Mouse (Mus musculus) cerebellum, postnatal 36 days (tissue): ENCODE measurements at regions not wholly inside any gene's neighbourhood (a gene's known extent, or its start where the extent isn't known, plus 50 kb on each side); places are given as distances from the start of the nearest gene placed in this dataset.

Source experiments
- DNase-seq, 2 experiments: peaks; one replicate each; pipeline ENCODE4 v3.0.0; 2021 to 2022; ENCODE audit warnings: mixed read lengths in 2 of 2

DNA sequence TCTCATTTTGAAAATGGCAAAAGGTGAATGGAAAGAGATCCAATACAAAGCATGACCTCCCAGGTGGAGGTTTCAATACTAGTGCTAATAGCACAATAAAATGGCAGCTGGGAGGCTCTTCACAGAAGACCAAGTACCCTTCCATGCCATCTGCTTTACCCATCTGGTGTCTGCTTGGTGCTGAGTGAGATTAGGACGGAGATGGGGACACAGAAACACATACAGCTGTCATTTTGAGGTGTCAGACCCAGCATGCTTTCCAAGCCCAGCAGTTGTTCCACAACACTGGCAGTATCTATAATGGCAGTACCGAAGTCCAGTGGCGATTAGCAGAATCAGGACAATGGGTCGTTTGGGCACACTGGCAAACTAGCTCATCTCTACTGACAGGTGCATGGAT, 118.9 kb upstream of the 1700064H15Rik start:
- DNase-seq = no peak

DNA sequence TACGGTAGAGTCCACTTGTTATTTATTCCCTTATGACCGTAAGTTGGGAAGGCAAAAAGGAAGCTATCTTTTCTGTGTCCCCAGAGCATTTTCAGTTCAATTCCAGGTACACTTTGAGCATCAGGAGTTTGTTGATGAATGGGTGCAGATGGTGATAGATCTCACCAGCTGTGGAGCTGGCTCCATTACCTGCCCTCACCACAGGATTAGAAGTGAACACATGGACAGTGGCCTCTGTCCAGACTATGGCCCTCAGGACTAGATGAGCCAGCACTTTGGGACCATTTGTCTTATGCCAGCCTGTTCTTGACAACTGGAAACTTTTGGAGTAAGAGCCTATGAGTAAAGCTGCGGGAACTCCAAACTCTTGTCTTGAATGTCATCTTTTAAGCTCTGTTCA, 123.5 kb upstream of the 1700064H15Rik start:
- no peak for DNase-seq

DNA sequence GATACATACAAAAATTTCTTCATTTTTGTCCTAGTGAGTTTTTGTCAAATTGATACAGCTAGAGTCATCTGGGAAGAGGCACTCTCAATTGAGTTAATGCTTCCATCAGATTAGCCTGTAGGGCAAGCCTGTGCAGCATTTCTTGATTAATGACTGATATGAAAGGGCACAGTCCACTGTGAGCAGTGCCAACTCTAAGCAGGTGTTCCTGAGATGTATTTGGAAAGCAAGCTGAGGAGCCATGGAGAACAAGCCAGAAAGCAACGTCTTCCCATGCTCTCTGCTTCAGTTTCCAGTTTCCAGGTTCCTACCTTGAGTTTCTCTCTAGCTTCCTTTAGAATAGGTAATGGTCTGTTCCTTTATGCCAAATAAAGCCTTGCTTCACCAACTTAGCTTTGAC, 125.5 kb upstream of the 1700064H15Rik start:
- no peak for DNase-seq

DNA sequence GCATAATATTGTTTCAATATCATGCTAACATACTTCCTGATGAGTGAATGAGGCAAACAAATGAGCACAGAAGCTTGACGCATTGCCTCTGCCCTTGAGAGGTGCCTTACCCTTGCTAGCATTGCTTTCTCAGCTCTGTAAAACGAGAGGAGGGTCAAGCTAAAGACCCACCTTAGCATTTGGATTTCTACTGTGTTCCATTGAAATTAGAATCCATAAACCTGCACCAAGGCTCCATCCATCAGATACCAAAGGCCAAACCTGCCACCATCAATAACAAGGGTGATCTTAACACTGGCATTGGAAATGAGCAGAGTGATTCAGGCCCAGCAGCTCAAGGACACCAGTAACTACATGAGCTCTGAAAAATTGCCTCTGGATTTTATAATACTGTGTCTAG, 126.2 kb upstream of the 1700064H15Rik start:
- no peak for DNase-seq

DNA sequence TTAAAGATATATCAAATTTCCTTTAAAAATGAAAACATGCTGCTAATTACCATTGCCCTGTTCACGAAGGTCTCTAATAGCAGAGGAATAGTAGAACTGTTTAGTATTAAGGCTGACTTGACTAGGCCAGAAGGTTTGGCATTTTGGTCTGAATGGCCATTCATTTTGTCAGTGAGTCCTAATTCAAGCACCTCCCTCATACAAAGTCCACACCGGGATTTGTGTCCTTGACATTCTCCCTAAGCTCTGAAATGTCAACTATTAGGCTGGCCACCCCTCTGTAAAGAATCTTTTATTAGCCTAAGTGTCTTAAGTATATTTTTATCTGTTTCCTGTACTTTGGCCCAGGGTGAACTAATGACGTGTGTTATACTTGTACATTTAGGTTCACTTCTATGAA, 126.7 kb upstream of the 1700064H15Rik start:
- DNase-seq = no peak

DNA sequence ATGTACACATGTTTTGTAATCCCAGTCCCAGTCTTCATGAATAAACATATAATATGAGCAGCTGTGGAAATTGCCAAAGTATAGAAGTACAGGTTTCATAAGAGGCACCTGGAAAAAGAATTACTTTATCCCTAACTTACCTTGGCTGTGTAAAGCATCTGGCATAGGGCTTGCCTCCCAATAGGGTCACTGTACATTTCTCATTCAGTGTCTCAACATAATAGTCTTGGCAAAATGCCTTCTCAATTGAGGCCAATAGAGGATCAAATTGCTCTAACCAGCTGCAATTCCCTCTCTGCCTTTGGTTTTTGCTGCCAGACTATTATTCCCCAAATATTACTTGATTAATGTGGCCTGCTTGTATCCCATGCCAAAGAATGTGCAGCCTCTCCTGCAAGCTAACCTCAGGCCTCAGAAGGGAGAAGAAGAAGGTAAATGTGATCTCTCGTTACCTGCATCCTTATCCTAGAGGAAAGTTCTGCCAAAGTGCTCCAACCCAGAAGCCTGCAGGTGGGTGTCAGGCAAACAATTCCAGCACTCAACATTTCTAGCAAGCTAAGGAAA, 158.2 kb upstream of the Cp start:
- DNase-seq = no peak

DNA sequence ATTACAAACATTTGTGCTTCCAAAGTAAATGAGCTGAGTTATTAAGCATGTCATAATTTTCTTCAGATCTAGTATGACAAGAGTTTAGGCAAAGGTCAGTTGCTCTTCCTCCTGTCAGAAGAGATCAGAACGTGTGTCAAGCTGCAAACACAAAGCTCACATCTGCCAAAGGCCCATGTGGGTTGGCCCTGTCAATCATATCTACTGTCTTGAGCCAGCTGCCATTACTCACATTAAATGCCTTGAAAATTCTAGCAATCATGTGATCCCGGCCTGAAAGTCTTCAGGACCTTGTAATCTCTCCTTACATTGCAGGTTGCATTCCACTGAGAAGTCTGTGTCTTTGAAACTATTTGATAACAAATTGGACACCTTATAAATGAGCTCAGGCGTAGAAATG, 146.8 kb upstream of the Cp start:
- no peak for DNase-seq

DNA sequence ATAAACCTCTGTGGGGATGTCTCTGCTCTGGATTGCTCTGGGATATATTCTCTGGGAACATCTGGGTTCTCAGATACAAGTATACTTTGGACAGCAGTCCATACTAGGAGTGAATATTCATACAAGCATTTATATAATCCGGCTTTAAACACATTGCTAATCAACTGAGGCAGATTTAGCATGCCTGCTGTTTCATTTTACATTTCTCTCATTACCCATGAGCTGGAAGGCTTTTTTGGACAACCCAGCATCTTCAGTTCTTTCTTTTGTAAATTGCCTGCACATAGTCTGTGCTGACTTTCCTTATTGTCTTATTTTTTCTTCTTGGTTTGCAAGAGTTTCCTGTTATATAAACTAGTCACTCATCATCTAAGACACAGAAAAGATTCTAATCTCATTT, 131.9 kb upstream of the Cp start:
- DNase-seq = no peak

DNA sequence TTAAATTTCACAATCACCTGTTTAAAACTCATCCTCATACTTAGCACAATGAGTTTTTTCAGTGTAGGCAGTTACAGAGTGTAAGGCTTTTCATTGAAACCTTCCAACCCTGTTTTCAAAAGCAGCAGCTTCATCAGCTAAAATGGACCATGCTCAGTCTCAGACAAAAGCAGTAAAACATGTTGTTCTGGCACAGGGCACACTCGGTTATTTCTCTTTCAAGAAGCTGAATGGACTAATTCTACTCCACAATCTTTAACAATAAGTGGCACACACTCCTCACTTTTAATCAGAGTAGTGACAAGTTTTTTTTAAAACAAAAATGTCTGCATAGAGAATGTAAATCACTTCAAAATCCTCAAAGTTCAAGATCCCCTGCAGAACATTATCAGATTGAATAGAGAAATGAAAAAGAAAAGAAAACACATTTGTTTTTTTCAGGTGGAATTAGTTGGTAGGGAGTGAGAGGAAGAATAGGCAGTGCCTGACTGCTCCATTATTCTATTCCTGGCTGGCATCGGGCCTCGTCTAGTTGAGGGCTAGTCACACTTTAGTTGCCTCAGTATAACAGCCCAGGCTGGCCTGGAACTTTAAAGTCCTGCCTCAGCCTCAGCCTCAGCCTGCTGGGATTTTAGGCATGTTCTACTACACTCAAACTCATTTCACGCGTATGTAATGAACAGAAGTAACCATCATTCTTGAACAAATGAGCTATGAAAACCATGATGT, 128.2 kb upstream of the Cp start:
- no peak for DNase-seq

DNA sequence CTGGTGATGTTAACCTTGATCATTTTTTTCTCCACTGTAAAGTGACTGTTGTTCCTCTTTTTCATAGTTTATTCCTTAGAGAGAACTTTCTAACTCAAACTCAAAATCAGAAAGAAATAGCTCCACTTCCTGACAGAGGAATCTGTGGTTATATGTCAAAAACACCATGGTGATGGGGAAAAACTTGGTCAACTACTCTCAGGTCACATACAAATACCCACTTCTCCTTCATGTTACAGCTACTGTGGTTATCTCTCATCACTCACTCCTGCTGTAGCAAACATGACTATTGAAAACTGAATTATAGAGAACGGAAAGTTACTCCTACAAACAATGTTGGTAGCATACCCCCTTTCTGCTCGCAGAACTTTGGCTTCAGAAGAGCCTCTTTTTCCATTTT, 127.1 kb upstream of the Cp start:
- no peak for DNase-seq

DNA sequence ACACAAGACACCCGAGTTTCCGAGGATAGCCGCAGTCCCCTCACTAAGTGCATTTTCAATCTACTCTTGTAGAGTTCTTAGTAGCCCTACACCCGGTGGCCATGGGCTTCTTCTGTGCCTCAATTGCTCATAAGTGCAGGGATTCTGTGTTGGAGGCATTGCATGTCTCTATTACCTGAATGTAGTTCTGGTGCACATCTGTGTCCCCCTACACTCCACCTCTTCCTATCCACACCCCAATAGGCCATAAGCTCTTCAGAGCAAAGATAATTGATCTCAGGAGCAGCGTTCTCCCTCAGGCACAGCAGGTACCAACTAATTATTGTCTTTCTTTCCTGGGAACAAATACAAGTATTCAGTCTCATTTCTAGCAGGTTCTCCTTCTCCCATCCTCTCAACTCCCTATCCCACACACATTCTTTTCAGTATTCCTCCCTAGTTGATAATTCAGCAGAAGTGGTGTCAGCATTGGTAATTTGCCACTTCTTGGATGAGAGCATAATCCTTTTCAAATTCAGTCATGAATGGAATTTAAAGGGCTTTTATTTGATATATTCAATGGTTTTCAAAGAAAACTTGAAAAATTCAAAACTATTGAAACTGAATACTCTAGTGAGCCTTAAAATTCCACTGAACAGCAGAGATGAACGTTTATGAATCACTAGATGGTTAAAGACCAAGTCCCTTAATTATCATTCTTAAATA, 108.7 kb upstream of the Cp start:
- DNase-seq = no peak

DNA sequence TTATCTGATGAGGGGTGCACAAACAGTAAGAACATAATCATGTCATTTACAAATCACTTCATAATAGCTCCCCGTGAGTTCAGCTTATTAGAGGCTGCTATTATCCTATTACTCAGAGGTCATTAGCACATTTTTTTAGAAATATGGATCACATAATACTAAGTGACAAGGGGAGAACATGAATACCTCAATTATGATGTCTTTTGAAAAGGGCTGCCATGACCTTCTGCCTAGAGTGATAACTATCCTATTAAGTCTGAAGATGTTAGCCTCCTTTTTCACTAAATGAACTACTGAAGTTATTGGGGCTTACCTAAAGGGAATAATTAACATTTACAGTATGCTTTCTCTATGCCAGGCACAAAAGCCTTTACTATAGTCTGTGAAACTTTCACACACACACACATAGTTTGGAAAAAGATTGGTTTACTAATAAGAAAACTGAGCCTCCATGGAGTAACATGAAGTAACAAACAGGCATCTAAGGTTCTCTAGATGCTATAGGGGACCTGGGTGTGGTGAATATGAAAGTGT, 108.1 kb upstream of the Cp start:
- no peak for DNase-seq

DNA sequence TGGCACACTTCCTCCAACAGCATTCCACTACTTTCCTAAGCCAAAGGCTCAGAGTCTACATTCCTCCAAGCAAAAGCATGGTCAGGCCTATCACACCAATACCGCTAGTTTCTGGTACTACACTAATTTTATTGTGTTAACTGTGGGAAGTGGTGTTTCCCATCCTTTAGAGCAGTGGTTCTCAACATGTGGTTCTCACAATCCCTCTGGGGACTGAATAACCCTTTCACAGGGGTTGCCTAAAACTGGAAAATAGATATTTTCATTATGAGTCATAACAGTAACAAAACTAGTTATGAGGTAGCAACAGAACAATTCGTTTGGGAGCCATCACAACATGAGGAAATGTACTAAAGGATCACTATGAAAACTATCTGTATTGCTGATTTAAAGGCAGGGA, 74.2 kb upstream of the Cp start:
- no peak for DNase-seq

DNA sequence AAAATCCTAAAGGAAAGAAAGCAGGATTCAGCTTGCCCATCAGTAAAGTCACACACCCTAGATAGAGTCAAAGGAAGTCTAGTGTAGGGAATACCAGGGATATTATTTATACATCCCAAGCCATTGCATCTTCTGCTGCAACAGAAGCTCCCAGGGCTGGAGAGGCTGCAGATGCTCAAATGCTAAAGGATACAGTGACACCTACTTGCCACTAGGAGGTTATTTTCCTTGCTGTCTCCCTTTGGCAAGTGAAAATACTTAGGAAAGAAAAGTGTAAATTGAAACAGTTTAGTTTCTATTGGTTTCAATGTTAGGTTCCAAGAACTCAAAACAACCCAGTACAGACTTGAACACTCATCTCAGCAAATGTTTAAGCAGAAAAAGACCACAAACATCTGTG, 68.4 kb upstream of the Cp start:
- DNase-seq = no peak

DNA sequence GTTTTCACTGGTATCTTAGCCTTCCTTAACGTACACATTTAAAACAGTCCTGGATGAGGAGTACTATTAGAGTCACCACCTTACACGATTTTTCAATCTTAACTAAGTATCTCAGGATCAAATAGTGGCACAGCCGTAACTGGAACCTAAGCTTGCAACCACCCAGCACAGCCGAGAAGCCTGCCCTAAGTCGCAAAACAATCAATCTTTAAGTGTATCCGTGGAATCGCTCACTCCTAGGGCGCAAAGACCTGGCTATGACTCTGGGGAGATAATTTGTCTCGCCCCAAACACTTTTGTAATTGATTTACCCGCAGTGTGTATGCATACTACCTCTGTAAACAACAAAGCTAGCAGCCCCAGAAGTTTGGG, 62.6 kb upstream of the Cp start:
- DNase-seq = no peak

DNA sequence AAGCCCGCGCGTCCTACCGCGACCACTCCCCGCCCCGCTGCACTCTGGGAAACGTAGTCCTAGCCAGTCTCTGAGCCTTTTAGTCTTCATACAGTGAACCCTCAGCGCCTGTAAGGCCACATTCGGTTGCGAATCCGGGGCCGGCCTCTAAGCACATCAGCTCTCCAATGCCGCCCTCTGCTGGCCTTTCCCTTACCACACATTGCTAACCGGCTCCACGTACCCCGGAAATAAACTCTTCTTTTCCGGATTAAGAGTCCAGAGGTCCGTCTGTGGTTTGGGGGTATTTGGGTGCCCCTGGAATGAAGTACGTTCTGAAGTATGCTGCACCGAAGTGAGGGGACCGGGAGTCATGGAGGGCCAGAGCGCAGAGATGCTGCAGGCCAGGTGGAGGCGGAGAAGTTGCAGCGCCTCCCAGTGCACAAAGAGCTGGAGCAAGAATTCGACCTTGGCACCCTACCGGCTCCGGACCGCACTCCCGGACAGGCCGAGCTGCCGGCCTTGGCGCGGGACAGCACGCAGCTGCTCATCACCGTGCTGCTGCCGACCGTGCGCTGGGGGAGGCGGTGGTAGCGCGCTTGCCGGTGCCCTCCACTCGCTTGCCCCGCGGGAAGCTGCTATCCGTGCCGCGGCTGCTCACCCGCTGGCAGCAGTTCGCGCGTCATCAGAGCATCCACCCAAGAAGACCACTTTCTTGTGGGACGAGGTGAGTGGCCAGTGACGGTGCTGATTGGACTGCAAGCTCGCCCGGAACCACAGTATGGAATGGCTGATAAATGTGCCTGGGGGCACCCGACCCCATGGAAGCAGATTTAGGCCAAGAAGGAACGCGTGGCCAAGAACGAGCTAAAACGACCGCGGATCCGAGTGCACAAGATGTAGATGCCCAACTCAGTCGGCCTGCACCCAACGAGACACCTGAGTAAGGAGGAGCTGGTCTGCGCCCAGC, 62.0 kb upstream of the Cp start:
- DNase-seq = peak; percentile 96 to 99

DNA sequence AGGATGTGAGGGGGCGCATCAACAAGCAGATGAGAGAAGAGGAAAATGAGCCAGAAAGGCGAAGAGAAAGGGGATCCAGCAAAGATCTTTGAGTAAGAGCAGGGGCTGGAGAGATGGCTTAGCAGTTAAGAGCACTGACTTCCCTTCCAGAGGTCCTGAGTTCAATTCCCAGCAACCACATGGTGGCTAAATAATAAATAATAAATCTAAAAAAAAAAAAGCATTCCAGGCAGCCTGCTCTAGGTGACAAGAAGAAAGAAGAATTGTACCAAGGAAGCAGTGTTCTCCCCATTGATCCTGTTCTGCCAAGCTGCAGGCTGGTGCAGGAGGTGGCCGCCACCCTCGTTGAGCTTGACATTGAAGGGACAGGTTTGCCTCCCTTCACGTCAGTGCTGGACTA, 61.1 kb upstream of the Cp start:
- no peak for DNase-seq

DNA sequence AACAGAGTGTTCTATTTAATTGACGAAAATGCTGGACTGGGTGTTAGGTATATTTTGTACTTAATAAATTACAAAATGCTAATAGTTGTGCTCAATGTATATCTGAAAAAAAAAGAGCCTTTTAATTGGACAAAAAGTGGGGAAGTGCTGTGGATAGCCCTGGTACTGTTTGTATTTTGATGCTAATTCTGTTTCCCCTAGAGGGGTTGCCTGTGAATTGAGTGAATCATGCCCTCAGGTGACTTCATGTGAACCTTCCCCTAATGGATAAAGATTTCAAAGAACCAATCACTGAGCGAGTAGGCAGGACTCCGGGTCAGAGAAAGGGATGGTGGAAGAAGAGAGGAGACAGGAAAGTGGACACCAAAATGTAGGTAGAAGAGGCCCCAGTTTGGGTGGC, 59.7 kb upstream of the Cp start:
- DNase-seq = no peak

DNA sequence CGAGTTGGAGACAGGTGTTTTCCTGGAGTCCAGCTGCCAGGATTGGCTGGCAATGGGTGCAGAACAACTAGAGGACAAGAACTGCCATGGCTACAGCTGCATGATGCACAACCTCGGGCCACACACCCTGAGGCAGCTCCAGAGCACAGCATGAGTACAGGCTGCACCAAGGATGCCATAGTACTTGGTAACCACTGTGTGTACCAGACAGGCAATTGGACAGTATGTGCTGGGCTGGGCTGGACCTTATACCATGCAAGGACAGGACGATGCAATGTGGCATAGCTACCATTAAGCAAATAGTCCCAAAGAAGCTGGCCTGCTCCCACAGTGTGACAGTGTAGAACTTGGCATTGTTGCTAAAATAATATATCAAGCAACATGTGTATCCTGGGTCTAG, 54.6 kb upstream of the Cp start:
- DNase-seq = no peak

DNA sequence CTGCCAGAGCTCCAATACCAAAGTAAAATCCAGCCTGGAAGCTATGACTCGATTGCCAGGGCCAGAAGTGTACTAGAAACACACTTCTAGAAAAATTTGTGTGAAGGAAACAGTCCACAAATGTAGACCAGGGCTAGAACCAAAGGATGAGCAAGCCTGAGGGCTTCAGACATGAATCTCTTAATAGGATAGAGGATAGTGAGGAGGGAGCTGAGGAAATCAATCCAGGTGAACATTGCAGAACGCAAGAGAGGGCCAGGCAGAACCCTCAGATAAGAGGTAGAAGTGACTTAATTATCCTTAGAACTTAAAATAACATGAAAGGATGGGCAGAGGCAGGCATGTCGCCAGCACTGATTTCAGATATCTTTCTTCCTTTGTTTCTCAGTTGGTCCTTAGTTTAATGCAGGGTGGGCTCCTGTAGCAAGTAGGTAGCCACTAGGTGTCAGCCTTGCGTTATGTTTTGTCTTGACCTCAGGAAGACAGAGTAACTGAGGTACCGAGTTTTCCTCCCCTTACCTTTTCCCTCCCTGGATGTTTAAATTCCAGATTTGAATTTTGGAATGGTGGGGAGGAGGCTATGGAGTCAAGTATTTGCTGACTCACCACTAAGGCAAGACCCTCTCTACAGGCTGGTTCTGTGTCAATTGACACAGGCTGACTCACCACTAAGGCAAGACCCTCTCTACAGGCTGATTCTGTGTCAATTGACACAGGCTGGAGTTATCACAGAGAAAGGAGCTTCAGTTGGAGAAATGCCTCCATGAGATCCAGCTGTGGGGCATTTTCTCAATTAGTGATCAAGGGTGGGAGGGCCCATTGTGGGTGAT, 52.2 kb upstream of the Cp start:
- DNase-seq = peak; percentile 15 to 29
